Mouse (Mus musculus): ENCODE results near the gene Fars2.

DNA sequence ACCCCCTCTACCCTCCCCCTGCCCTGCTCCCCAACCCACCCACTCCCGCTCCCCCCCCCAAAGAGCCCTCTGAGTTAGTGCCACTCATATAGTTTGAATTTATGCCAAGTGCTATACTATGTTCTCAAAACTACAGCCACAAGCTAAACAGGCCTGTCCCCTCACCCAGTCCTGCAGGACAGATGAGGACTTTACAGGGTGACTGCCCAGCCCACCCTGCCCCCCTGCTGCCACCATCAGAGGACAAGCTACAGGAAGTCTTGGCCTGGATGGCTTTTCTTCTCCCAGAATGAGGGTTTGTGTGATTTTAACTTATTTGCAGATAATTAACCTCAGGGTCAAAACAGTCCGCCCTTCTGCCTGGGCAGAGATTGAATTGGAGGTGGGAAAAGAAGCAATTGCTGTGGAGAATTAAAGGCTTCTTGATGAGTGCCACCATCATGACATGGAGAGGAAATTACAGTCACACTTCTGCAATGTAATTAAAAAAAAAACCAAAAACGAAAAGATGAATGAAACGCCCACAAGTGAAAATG, 383.2 kb downstream of the Fars2 start:
- TF ChIP-seq CTCF (IDR thresholded peaks at IDR 0.05; ENCODE audit: control insufficient read depth, insufficient read depth, insufficient replicate concordance, low read depth, low read length) (no peak), POLR2A (IDR thresholded peaks at IDR 0.05; ENCODE audit: control insufficient read depth, low read depth, low read length) (no peak)

Data from testis, adult 2 months (tissue).